Mouse (Mus musculus): ENCODE measurements around the gene Smtnl2.

DNA sequence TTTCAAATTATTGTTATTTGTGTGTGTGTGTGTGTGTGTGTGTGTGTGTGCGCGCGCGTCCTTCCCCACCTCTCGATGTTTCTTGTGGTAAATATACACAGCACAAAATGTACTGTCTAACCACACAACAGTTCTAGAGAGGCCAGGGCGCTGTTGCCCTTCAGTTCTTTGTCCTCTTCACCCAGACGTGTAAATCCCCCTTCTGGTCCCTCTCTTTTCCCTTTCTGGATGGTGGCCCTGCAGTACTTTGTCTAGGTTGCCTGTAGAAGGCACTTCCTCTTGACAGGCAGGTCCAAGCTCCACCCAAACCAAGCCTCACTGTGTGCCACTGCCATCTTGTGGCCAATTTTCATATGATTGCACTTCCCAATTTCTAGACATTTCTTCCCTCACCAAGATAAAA, 17.8 kb upstream of the Smtnl2 start:
- TF ChIP-seq CTCF (IDR thresholded peaks at IDR 0.05; ENCODE audit: low read depth, low read length) (peak; percentile 28), TAL1 (conservative IDR thresholded peaks at IDR 0.05; ENCODE audit: low read depth, low read length) (no peak), POLR2AphosphoS5 (IDR thresholded peaks at IDR 0.05; ENCODE audit: insufficient replicate concordance, low read depth, low read length) (no peak), GATA1 (IDR thresholded peaks at IDR 0.05; ENCODE audit: borderline replicate concordance, low read length) (no peak), GATA2 (IDR thresholded peaks at IDR 0.05; ENCODE audit: borderline replicate concordance, low read depth, low read length) (no peak)

Data from G1E (cell line).